Mouse (Mus musculus): Measurements from ENCODE around the gene Mpzl2.
"Not testable (repeated sequence)": the region's sequence is repeated elsewhere in the genome, so short reads cannot be mapped to it uniquely, and the experiment has no call there.

The Mpzl2 gene

DNA sequence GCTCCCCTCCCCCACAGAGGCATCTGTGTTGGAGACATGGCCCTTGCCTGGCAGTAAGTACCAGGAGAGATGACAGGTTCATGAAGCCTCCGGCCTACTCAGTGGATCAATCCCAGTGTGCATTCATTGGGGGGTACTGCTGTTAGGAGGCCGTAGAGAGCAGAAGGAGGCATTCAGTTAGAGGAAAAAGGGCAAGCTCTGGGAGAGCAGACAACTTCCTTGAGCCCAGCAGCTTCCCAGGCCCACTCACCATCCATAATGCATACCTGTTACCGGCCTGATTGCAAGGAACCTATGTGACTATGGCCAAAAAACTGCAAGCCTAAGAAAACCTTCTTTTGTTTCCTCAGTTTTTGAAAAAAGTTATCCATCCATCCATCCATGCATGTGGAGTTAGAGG, 5.1 kb upstream of the Mpzl2 start:
- no peak for DNase-seq (ENCODE audit: low spot score)

DNA sequence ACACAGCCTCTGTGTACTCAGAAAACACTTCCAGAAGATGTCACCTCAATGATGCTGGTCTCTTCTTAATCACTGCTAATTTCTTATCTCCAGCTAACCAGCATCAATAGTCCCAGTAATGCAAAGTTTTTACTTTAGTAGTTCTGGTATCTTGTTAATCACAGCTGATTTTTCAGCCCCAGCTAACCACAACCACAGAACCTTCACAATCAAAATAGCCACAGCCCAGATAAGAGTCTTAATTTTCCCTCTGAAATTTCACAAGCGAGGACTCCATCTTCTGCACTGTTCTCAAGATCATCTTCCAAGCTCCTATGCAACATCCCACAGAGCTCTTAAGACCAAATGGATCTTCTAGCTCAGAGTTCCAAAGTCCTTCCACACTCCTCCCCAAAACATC, 1.8 kb upstream of the Mpzl2 start:
- DNase-seq (ENCODE audit: low spot score) = not testable (repeated sequence)

DNA sequence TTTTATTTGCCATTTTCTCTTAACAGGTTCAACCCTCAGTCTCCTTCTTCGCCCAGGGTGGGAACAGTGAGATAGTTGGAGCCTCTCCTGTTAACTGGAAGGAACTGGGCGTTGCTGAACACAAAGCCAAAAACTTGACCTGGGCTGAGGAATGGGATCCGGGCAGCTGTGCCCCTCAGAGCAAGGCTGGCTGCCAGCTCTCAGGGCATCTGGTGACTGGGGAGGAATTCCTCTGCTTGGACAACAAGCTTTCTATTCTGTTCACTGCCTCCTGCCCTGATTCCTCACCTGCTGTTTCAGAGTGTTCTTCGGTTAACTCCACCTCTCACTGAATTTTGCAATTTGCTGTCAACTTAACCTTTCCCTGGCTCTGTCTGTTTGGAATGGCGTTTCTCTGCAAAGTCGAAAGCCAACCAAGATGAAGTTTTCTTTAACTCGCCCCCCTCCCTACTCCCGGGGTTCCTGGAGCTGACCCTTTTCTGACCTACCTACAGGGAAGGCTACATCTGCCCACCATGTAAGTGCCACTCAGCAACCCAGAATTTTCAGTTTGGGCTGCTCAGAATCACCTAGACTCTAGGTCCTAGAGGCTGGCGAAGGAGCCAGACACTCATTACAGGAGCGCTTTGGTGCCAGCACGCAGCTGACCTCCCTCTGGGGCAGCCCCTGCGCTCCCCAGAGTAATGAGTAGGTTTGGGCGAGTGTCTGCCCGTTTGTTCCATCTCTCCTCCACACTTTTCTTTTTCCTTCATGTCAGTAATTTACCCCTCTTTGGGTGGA, 657 bp downstream of the Mpzl2 start:
- no peak for DNase-seq (ENCODE audit: low spot score)

DNA sequence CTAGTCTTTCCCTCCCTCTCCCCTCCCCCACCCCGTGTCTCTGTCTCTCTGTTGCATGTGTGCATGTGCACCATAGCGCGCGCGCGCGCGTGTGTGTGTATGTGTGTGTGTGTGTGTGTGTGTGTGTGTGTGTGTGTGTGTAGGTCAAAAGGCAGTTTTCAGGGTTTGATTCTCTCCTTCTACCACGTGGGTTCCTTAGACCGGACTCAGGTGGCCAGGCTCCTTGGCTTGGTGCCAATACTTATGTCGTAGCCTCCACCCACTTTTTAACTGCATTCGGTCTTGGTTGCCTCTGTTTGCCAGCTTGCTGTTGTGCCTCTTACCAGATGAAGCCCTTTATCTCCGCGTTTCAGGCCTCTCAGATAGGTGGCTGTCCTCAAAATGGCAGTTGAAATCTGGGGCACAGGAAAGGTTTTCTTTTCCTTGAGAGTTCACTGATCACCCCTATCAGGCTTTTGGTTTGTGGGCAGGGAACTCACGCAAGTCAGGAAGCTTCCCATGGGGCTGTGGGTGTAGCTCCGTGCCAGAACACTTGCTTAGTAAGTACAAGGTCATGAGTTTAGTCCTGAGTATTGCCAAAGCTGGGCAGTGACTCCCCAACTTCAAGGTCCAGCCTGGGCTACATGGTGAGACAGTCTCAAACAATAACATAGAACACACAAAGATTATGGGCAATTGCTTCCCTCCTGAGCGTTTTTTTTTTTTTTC, 1.7 kb downstream of the Mpzl2 start:
- no peak for DNase-seq (ENCODE audit: low spot score)

DNA sequence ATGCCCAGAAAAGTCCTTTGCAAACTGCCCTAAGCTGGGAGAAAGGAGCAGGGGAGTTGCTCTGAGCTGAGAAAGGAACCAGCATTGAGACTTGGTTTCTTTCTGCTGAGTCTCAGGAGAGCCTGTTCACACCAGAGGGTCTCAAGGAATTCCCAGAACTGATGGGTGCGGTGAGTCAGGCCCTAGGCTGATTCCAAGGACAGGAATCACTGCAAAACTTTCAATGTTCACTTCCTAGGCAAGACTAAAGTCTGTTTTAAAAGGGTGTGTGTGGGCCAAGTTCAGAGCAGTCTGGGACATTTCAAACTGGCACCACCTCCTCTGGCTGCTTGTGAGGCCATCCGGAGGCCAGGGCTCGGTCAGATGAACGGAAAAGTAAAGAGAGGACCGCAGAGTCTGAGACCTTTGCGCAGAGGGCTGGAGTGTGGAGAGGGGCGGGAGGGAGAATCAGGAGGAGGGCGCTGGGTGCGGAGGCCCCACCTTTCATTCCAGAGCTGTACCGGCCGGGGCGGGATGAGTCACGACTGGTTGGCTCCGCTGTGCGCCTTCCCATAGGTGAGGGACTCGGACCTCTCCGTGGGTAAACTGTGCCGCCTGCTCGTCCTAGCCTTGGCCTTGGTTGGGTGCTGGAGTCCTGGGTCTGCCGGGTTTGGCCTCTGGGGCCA, 2.6 kb downstream of the Mpzl2 start:
- peak; percentile 67 for DNase-seq (ENCODE audit: low spot score)

DNA sequence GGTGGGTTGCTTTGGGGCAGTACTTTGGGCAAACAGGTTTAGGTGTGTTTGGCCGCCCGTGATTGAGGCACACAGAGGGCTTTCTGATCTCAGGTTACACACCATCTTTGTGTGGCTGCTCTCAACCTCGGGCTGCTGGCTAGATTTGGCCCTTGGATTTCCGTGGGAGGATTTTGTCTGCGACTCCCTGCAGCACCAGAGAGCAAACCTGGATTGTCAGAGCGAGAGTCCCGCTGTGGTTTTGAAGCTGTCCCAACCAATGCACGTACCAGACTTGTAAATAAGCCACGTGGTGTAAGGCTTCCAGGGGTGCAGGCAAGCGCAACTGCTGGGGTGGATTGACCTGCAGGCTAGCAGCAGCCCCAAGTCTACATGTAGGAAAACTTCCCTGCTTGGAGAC, 3.3 kb downstream of the Mpzl2 start:
- no peak for DNase-seq (ENCODE audit: low spot score)

- DNase-seq (ENCODE audit: low spot score) = no peak
Measured at GRCm38 (mm10) chr9:45046973-45047372, 7.4 kb downstream of the Mpzl2 start.

GRCm38 (mm10) chr9:45048511-45048910, 8.9 kb downstream of the Mpzl2 start:
- no peak for DNase-seq (ENCODE audit: low spot score)

- DNase-seq (ENCODE audit: low spot score) = no peak
Measured at GRCm38 (mm10) chr9:45049731-45050130, 10.1 kb downstream of the Mpzl2 start.

- DNase-seq (ENCODE audit: low spot score) = no peak
Measured at GRCm38 (mm10) chr9:45050301-45050700, 10.7 kb downstream of the Mpzl2 start.

GRCm38 (mm10) chr9:45055082-45055713, 15.6 kb downstream of the Mpzl2 start, which contains the start of gene Mpzl3:
Mpzl3 (plus strand) TSS chr9:45055186.
- DNase-seq (ENCODE audit: low spot score) = peak; percentile 73

GRCm38 (mm10) chr9:45058304-45058940, 18.8 kb downstream of the Mpzl2 start:
- no peak for DNase-seq (ENCODE audit: low spot score)

DNA sequence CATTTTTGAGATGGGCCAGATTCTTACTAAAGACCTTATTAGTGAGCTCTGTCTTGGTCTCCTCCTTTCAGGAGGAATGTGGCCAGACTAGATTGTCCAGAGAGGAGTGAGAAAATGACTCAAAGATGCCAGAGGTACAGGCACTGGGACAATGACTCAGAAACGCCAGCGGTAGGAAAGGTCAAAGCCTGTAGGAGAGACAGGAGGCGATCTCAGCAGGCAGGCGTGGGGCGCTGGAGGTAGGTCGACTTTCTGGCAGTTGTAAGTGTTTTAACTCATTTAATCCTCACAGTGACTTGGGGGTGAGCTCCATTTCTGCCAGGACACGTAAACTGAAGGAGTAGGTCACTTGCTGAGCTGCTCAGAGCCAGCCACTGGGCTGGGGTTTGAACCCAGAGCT, 20.6 kb downstream of the Mpzl2 start:
- no peak for DNase-seq (ENCODE audit: low spot score)

DNA sequence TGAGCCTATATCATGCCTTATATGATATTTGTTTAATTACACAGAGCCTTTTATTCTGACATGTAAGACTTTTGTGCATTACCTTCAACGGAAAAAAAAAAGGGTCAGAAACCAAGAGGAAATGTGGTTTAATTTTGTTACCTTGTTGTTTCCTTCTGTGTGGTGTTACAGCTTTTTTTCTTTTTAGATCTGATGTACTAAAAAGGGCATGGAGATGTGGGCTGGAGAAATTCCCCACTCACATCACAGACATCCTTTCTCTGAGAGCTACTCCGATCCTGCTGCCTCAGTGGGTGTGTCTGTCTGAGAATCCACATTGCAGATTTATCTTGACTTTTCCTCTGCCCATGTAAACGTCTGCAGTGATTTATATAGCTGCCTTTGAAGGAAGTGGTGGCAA, 23.1 kb downstream of the Mpzl2 start:
- DNase-seq (ENCODE audit: low spot score) = no peak

DNA sequence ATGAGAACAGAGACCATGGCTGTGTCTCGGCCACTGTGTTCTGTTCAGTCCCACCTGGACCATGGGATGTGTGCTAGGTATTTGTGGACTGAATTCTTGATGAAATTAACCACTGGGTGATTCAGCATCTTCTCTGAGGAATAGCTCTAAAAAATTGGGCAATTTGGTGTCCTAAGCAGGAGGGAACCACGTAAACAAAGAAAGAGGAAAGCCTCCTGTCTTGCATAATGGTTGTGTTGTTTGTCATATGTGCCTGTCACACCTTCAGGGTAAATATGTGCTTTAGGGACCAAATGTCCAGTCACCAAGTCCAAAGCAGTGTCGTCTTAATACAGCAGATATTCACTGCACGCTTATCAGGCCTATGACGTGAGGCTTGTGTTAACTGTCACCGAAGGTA, 24.8 kb downstream of the Mpzl2 start:
- no peak for DNase-seq (ENCODE audit: low spot score)

DNA sequence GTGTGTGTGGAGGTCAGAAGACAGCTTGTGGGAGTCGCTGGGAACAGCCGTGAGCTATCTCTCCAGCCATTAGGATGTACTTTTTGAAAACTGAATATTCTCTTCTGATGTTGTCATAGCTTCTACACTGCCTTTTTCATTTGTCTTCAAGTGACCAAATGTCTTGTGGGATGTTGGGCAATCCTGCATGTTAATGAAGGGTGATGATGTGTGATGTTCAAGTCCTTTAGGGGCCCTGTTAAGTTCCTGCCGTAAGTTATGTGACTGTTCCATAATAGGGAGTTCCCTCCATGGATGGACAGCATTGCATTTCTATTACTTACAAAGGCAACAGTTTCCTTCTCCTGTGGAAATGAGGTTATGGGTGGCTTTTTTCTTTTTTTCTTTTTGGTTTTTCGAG, 27.1 kb downstream of the Mpzl2 start:
- DNase-seq (ENCODE audit: low spot score) = no peak

DNA sequence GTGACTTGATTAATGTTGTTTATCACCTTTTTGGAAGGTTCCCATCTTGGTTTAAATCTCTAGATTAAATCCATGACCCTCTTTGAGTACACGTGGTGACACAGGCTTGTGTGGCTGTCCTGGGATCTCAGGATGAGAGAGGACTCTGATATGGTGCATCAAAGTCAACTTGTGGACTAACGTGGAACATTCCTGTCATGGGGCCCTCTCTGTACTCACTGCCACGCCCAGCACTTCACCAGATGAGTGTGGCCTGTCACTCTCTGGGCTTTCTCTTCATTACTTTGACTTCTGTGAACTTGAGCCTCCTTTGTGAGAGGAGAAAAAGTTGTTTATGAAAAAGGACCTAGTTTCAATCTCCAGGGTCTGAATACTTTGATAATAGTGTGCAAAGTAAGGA, 32.2 kb downstream of the Mpzl2 start:
- no peak for DNase-seq (ENCODE audit: low spot score)

DNA sequence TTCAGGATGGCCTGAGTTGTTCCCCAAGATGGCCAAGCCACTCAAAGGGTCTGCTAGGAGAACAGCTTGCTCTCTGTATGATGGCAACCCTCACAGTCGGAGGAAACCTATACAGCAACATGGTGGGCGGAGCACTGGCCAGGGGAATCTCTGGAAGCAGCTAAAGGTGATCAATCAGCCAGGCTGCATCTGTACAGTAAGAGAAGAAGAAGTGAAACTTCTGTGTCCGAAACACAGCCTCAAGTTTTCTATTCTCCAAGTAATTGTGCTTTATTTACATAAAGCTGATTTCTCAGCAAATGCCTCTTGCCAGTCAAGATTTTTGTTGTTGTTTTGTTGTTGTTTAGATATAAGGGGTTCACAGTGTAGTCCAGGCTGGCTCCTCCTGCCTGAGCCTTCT, 38.3 kb downstream of the Mpzl2 start:
- DNase-seq (ENCODE audit: low spot score) = no peak

GRCm38 (mm10) chr9:45079011-45079410, 39.4 kb downstream of the Mpzl2 start, which contains the start of gene Jaml:
Jaml (plus strand) TSS chr9:45079183.
- no peak for DNase-seq (ENCODE audit: low spot score)

DNA sequence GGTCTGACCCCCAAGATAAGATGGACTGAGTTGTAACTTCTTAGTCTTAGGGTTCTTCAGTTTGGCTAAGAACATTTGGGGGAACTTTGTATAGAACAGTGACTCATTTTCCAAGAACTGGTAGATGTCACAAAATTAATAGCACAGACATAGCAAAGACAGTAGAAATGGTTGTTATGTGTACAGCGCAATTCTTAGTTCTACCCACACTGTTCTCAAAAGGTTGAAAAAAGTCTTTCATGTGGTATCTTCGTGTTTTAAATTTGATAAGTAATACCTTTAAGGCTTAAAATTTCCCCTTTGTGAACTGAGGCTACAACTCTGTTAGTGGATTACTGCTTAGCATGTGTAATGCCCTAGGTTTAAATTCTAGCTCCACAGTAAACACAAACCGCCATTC, 43.5 kb downstream of the Mpzl2 start:
- DNase-seq (ENCODE audit: low spot score) = no peak

- no peak for DNase-seq (ENCODE audit: low spot score)
Measured at GRCm38 (mm10) chr9:45084556-45084955, 45.0 kb downstream of the Mpzl2 start.
